Mouse (Mus musculus): ENCODE data around the gene Rps18.
"Not testable (repeated sequence)": the region's sequence is repeated elsewhere in the genome, so short reads cannot be mapped to it uniquely, and the experiment has no call there.

Rps18 gene

GRCm38 (mm10) chr17:33955555-33956214 lies at the start of gene Rps18, which contains the start of gene Vps52:
Gene Rps18, minus strand, starts transcription at chr17:33956001.
Gene Vps52, plus strand, starts transcription at chr17:33955812.
- DNase-seq, result peak; percentile 99

GRCm38 (mm10) chr17:34003426-34003825 lies 47.6 kb upstream of the Rps18 start:
- DNase-seq, result no peak

- not testable (repeated sequence) for DNase-seq
Observed at GRCm38 (mm10) chr17:34000796-34001195, 45.0 kb upstream of the Rps18 start.

GRCm38 (mm10) chr17:34000150-34000537 lies 44.3 kb upstream of the Rps18 start, which contains the start of gene H2-K1:
Gene H2-K1, minus strand, starts transcription at chr17:34000347.
- DNase-seq, result peak; percentile 71

GRCm38 (mm10) chr17:33999341-34000149 lies 43.7 kb upstream of the Rps18 start:
- DNase-seq, result peak; percentile 11

- not testable (repeated sequence) for DNase-seq
Observed at GRCm38 (mm10) chr17:33998697-33999096, 42.9 kb upstream of the Rps18 start.

- DNase-seq, result not testable (repeated sequence)
Observed at GRCm38 (mm10) chr17:33997025-33997424, 41.2 kb upstream of the Rps18 start.

GRCm38 (mm10) chr17:33995651-33996050 lies 39.9 kb upstream of the Rps18 start:
- DNase-seq, result no peak

- DNase-seq, result no peak
Observed at GRCm38 (mm10) chr17:33994959-33995358, 39.2 kb upstream of the Rps18 start.

GRCm38 (mm10) chr17:33991788-33992664 lies 36.2 kb upstream of the Rps18 start:
- peak; percentile 46 for DNase-seq

- DNase-seq, result peak; percentile 67
Observed at GRCm38 (mm10) chr17:33982136-33982535, 26.3 kb upstream of the Rps18 start.

GRCm38 (mm10) chr17:33981192-33981909 lies 25.6 kb upstream of the Rps18 start:
- peak; percentile 93 for DNase-seq

GRCm38 (mm10) chr17:33980181-33981035 lies 24.6 kb upstream of the Rps18 start:
- peak; percentile 38 for DNase-seq

- DNase-seq, result no peak
Observed at GRCm38 (mm10) chr17:33979512-33980050, 23.8 kb upstream of the Rps18 start.

GRCm38 (mm10) chr17:33978631-33979031 lies 22.8 kb upstream of the Rps18 start:
- peak; percentile 91 for DNase-seq

GRCm38 (mm10) chr17:33977861-33978557 lies 22.2 kb upstream of the Rps18 start:
- DNase-seq, result peak; percentile 49

GRCm38 (mm10) chr17:33973572-33973971 lies 17.8 kb upstream of the Rps18 start:
- no peak for DNase-seq

- no peak for DNase-seq
Observed at GRCm38 (mm10) chr17:33972691-33973090, 16.9 kb upstream of the Rps18 start.

GRCm38 (mm10) chr17:33969394-33969793 lies 13.6 kb upstream of the Rps18 start:
- DNase-seq, result no peak

- DNase-seq, result no peak
Observed at GRCm38 (mm10) chr17:33968927-33969326, 13.1 kb upstream of the Rps18 start.
